Mouse (Mus musculus): ENCODE results near the gene Iqcj.
A peak's percentile ranks its signal among the peaks of the same experiment; 100 is the strongest.

Iqcj gene

DNA sequence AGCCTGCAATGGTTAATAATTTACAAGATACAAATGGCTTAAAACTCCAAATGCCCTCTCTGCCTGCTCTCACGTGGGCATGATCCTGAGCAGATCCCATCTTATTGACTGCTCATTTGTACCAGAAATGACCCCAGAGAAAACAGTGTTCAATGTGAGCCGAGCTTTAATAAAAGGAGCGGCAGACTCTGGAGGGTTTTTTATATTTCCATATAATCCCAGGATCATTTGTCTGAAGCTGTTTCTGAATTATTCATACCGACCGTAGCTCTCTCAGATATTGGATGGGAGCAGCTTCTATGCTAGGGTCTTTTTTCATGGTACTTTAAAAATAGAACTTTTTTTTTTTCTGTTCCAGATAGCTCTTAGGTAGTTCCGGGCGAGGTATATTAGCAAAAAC, 67.7 kb downstream of the Iqcj start:
- no peak for DNase-seq

DNA sequence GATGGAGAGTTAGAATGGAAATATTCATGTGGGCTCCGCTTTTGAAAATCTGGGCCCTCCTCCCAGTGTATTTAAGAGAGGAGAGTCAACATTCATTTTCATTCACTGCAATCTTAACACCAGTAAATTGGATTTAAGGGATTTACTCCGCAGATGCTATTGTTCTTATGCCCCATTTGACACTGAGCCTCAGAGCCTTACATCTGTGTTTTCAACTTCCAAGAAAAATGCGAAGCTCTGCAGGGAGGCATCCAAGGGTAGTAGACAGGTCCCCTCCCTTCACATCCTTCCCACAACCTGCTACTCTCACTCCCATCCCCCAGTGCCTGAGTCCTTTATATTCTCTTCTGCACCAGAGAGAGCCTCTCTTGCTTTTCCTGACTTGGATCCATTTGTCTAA, 68.1 kb downstream of the Iqcj start:
- DNase-seq: no peak

DNA sequence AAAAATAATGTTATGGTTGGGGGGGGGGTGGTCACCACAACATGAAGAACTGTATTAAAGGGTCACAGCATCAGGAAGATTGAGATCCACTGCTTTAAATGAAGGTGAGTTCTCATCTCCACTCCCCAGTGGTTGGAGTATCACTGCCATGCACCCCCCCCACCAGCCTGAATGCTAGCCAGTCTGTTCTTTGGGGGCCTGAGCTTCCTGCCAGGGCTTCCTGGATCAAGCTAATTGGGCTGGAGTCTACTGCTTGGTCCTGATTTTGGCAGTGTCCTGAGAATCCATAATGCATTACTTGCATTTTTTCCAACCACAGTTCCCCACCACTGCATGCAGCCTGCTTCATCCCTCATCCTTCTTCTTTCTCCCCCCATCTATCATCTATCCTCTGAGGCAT, 68.7 kb downstream of the Iqcj start:
- no peak for DNase-seq

DNA sequence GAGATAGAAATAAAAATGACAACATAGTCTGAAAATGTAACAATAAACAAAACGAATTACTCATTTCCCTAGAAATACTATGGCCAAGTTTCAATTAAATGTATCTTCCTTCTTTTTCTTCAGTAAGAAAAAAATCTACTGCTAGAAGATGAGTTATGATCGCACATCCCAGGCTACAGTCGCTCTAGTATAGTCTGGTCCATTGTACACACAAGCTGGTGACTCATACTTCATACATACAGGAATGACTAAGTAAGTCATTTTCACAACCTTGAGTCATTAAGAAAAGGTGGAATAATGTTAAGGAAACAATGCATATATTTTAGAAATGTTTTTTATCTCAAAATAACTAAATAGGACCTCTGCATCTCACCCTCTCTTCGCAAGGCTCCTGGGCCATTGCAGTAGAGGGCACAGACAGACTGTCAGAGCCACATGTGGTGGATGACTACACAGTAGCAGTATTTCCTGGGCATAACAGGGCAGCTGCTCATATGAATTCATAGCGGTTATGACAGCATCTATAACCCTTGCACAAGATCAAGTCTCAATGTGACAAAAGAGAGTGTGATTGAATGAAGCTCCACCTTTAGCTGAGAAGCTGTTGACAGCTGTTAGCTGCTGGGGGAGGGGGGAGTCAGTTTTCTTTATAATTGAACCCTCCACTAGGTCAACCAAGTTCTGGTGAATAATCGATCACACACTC, 70.1 kb downstream of the Iqcj start:
- DNase-seq: no peak

DNA sequence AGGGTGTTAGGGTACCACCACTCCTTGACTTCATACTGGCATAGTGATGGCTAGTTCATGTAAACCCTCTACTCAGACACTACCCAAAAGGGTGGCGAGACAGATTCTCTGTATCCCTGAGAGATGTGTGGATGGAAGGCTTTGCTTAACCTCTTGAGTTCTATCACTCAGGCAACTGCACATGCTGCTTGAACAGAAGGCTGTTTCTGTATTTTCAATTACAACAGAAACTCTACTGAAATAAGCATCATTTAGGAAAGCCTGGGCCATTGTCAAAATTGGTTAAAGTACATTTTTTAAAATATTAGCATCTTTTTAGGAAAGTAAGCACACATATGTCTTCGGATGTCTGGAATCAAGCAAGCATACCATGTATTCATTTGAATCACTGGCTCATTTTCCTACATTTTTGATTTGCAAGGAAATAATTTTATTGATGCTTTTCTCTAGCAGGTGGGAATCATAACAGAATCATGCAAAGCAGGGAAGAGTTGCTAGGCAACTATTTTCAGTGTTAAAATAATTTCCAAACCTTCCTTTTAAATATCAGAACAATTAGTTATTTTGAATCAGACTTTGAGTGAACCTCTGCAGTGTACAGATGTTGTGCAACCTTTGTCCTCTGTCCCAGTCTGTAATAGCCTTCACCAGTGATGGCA, 82.4 kb downstream of the Iqcj start:
- DNase-seq: no peak

DNA sequence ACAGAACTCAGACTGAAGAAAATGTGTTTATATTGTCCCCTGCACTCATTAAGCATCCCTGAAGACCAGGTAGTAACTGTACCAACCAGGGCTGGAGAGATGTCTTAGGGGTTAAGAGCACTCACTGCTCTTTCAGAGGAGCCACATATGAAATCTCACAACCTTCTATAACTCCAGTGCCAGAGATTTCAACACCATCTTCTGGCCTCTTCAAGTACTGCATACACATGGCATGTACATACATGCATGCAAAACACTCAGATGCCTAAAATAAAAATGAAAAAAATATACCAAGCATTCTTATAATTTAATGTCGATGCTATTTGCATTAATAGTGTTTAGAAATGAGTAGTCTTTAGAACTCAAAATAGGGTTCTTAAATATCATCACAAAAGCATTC, 88.0 kb downstream of the Iqcj start:
- DNase-seq: no peak

DNA sequence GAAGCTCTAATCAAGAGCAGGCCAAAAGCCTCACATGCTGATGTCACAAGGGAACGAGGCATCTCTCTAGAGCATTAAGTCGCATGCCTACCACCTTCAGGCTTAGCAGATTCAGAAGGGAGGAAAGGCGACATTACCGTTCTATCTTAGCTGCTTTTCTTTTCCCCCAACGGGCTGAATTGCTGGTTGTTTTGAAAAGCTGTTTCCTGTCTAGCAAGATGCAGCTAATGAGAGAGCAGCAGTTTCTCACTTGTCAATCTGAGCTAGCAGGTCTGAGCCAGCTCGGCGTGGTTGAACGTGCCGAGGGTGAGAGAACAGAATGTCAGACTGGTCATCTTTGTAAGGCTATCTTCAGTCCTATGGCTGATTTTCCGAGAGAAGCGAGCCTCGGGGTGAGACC, 91.3 kb downstream of the Iqcj start:
- DNase-seq: no peak

DNA sequence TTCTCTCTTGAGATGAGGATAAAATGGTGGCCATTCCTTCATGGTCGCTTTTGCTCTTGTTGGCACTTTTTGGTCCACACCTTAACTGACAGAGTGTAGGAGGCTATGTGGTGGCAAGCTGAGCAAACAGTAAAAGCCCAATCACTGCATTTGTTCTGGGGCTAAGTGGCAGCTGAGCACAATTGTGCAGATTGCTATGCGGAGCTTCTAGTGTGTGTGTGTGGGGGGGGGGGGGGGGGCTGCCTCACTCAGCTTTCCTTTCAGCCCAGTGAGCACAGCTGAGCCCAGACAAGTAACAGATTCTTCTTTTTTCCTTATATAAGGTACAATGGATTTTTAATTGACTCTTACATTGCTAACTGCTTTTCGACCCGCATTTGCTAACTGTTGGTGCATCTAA, 110.4 kb downstream of the Iqcj start:
- DNase-seq: no peak

DNA sequence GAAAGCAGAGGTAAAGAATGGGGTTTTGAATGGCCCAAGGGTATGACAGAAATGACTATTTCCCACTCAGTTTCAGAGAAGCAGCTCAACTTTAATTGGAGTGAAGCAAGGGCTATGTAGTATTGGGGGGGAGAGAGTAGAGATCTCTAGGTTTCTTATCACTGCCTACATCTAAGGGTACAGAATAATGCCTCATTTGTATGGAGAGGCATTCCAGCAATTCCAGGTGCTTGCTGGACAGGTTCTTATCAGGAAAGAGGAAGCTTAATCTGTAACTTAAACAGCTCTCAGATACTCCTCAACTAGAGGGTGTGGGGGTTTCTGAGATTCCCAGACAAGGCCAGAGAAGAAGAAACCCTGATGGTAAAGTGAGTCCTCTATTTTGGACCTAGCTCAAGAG, 120.3 kb downstream of the Iqcj start:
- no peak for DNase-seq

DNA sequence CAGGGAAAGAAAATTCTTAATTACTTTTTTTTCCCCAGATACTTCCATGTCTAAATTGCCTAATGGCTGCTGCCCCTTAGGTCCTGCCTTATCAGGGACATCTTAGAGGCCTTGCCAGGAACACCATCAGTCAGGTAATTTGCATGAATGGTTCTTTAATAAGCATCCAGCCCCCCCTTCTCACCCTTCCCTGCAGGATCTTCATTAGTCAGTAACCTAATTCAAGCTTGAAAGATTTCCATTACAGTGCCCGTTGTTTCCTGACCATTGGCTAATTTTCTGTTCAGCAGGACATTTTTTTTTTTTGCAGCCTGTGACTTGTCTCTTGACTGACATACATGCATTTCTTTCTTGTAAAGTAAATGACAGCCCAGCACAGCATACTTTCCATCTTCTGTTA, 123.8 kb downstream of the Iqcj start:
- no peak for DNase-seq

DNA sequence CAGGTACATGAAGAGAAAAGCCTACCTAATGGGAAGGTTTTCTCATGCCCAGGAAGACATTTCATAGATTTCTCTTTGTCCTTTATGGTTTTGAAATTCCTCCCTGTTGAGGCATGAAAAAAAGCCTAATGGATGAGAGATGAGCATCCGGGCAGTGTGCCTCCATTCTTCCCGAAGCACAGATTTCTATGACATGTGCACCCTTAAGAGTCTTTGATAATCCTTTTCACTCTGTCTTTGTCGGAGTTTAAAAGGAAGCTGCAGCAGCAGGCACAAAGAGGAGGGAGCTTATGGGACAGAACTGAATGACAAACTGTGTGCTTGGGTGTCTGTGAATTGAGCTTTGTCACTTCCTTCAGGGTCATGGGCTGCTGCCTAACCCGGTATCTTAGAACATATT, 127.4 kb downstream of the Iqcj start:
- no peak for DNase-seq

DNA sequence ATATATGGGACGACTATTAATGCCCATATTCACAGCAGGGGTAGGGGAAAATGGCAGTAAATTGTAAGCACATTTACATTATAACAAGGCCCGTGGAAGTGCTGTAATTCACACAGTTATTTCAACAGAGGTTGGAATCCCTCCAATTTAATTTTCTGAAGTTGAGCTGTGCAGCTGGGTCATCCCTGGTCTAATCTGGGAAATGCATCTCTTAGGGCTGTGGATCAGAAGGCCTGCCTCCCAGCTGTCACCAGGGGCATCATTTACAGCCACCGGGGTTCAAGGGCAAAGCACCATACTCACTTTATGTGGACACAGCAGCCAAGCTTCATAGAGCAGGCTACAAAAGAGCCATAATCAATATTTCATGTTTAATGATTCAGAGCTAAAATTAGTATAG, 144.1 kb downstream of the Iqcj start:
- no peak for DNase-seq

DNA sequence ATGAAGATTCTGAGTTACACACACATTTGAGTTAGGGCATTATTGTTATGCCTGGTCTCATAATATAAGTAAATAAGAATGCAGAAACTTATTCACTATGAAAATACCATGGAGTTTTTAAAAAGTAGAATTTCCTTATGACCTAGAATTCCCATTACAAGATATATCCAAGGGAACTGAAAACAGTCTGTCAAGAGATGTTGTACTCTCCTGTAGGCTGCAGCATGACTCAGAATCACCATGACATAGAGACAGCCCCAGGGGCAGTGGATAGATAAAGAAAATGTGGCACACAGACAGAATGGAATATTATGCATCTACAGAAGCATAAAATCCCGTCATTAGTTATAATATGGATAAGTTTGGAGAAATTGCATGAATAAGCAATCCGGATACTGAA, 150.9 kb downstream of the Iqcj start:
- no peak for DNase-seq

DNA sequence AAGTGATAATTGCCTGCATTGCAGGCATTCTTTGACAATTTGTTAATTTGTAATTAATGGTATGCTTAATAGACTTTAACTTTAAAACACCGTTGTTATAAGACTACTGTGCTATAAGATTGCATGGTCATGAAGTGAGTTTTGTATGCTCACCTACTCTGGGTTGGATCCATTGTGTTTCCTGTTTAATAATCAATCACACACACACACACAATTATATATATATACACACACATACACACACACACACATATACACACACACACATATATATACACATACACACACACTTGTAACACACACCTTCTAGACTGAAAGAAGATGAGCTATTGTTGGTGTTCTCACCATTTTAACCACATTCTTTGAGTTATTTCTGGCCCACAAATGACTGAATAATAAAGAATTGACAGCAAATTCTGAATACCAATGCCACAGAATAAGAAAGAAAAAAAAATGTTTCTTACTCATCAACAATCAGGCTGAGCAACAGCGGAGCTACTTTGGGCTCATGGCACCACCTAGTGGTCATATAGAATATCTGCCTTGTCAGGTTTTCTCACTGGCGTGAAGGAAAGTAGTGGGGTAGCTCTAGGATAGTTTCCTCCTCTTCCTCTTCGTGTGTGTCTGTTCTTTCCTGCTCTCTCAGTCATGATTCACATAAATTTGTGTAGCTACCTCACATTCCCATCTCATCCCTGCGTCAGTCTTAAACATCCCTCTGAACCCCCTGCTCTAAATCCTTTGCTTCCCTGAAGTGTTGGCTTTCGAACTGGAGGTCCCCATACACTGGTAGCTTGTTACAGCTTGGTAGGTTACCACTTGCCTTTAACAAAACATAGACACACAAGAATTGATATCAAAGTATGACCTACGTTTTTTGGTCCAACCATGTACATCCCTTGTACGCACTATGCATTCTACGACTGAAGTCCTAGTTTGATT, 153.7 kb downstream of the Iqcj start:
- DNase-seq: peak; percentile 20

DNA sequence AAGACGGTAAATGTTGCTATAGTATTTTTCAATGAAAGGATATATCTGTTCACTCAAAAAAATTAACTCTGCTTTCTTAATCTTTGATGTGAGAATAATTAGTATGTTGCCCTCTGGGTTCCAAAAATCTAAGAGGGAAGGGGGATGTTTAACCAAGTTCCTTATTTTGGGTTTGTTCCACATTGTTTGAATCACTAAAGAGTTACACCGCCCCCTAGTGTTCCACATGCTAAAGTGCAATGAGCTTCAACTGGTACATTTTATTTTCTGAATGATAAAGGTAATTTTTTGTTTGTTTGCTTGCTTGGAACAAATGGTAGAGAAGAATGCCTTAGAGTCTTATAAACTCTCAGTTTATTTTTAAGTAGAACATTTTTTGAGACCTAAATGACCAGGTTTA, 161.5 kb downstream of the Iqcj start:
- DNase-seq: no peak

DNA sequence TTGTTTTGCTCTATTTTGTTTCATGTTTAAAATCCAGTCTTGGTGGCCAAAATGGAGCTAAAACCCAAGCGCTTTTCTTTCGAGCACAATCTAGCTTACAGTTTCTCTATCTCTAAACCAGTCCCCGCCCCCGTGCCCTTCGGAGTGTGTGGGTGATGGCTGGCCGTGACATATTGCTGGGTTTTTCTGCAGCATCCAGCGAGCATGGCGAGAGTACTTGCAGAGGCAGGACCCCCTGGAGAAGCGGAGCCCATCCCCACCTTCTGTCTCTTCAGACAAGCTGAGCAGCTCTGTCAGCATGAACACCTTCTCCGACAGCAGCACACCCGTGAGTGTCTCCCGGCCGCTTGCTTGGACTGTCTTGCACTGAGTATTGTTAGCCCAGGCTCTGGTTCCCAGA, 163.1 kb downstream of the Iqcj start:
- no peak for DNase-seq

DNA sequence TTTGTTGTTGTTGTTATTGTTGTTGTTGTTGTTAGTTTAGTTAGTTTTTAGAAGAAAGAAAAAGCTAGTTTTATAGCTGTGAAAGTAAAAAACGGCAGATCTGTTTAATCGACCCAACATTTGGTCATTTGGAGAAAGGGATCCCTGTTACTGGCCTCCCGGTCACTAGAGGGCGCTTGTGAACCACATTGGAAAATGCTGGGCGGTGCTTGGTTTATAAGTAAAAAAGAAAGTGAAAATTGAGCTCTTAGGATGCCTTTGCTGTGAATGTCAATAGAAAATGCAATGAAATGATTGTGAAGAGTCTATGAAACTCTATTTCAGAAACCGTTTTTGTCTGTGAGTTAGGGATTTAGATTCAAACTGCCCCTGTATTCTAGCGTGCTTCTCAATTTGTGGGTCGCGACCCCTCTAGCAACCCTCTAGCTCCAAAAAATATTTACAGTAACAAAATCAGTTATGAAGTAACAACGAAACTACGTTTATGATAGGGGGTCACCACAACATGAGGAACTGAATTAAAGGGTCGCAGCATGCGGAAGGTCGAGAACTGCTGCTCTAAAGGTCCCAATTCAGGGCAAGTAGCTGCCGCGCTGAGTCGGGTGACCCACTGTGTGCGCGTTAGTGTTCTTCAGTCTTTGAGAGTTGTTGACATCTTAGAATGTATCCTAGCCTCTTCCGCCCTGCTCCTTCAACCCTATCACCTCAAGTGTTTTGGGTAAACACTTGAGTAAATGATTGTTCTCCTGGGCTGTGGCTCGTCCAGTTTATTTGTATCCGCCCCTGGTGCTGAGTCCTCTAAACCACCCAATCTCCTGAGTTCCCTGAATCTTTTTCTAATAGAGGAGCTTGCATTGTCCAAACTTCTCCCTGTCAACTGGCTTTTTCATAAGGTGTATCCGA, 164.6 kb downstream of the Iqcj start:
- DNase-seq: peak; percentile 72 to 74

DNA sequence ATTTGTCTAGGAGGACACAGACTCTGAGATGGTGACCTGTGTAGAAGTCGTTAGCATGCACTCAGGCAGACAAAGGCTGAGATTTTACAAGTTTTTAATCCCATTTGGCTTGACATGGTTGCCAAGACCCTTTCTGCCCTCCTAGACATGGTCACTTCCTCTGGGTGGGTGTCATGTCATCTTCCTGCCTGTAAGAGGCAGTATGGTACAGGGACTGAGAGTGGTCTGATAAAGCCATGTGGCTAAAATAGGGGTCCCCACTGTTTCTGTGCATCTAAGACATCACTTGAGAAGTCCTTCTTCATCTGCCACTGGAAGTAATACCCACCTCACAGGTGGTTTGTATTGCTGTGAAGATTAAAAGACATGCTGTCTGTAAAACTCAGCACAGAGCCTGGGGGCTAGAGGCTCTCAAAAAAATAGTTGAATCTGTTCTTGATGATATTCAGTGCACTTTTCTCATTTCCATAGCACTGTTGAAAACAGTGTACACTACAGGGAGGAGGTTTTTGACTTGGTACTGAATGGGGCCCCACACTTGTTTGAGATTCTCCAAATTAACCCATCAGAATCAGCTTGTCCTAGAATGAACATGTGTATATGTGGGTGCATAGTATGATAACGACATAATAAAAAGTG, 167.3 kb downstream of the Iqcj start:
- peak in 1 of 2 experiments; percentile 20 for DNase-seq

DNA sequence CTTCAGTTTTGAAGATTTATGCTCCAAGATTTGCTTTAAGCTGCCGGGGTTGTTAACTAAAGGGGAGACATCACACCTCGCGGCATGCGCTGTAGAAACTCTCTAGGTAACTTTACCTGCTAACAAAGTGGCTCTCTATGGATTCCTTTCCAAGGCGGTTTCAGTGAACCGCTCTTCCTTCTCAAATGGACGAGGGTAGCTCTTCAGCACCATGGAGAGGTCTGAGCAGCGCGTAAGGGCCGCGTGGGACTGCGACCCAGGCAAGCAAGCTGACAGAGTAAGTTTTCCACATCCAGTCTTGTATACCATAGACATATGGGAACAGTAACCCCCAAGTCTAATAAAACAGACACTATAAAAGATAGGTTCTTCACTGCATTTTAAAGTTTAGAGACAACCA, 172.7 kb downstream of the Iqcj start, which contains the start of gene Schip1:
Gene Schip1, plus strand, starts transcription at position 72 of the 400 bp plus-strand sequence.
- DNase-seq: no peak

DNA sequence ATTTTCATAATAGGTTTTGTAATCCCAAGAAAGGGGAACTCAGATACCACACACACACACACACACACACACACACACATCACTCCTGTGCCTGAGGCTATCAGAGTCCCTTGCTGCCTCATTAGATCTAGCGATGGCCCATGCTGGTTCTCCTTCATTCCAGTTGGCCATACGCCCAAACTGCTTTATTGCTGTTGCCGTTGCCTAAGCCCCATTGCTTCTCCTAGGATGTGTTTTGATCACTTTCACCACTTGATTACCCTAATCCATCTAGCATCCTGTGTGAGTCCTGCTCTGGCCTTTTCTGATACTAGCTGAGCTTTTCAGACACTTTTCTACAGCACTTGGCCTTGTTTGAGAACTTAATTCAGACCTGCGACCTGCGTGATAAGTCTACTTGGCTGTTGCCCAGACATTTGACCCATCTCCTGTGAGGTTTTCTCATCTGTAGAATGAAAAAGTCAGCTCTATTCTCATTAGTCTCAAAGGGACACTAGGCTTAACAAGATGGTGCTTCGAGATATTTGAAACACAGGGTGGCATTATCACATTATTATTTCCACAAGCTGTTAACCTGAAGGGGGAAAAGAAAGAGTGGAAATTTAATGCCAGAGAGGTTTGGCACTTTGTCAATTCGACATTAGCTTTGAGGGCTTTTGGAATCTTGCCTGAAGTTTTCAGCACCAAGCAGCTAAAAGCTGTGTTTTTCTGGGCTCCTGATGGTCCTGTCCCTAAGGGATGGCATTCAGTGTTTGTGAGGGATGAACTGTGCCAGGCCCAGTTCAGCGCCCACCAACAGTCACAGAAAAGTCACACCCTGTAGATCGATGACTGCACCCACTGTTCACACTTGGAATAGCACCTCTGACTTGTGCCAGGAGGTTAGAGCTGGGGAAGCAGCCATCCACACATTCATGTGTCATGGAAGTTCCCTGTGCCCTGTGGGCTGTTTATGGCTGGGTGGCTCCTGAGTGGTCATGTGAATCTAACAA, 179.7 kb downstream of the Iqcj start:
- no peak for DNase-seq

DNA sequence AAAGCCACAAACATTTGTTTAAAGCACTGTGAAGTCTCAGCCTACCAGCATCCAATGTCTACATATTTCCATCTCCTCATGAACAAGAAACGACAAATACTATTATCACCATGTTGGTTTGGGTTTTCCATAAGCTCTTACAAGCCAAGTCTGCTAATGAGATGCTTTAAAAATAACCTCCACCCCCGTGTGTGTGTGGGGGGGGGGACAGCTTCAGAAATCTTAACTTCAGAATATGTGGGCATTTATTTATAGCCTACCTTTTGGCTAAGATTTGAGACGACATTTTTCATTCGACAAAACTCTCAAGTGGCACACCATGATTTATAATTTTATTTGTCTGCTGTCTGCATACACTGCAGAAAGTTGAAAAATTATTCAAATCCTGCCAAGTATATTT, 185.4 kb downstream of the Iqcj start:
- no peak for DNase-seq
